In genomic region chr5:103629111-103629764, GRCm38 (mm10) we compare ENCODE assay signal across 8 mouse cellular contexts. TPM values are rescaled to one million over a fixed set of nuclear protein-coding genes. Genes with fewer than 3 reads are reported as not detected.
DNase-seq lines count a peak whose midpoint lies in the region; ATAC-seq lines count a peak whose summit lies in the region.

Gene Slc10a6, minus strand, starts transcription at chr5:103629403.

- WGBS in neural tube, embryonic 13.5 days, result 61% methylated on average over 17 of the region's 17 CpGs
- WGBS in heart, embryonic 16.5 days, result 31% methylated on average over 17 of the region's 17 CpGs

- no peaks in the 10 kb centered on the region for H3K9me3 ChIP-seq in neural tube, embryonic 13.5 days
- no peaks in the 10 kb centered on the region for H3K9me3 ChIP-seq in heart, embryonic 16.5 days (replicated peaks; ENCODE audit: control insufficient read depth, low read length)

- peaks cover 10% of the 10 kb centered on the region; the same call in 1 of the 2 replicates for H3K4me1 ChIP-seq in neural tube, embryonic 13.5 days (replicated peaks)
- peaks cover 28% of the 10 kb centered on the region for H3K4me1 ChIP-seq in heart, embryonic 16.5 days (ENCODE audit: control insufficient read depth, insufficient read depth, low read length)

- no peak within 1 kb of the TSS for H3K4me2 ChIP-seq in neural tube, embryonic 13.5 days
- H3K4me2 ChIP-seq in heart, embryonic 16.5 days (ENCODE audit: low read depth, low read length), result peak within 1 kb of the TSS; percentile 49

- H3K27me3 ChIP-seq in neural tube, embryonic 13.5 days, result no peaks in the 10 kb centered on the region
- no peaks in the 10 kb centered on the region for H3K27me3 ChIP-seq in heart, embryonic 16.5 days (ENCODE audit: control insufficient read depth, insufficient read depth, low read length)

- DNase-seq in neural tube, embryonic 10.5 days (ENCODE audit: extremely low spot score, low spot score), result no peak
- DNase-seq in fibroblast of lung, adult 2 months (ENCODE audit: low read depth), result peak; percentile 86
- DNase-seq in layer of hippocampus, adult 8-10 months (ENCODE audit: low spot score in 2 of 2), result peak; percentile 54 to 70
- peak; percentile 85 for DNase-seq in lung, postnatal 14 days
- DNase-seq in telencephalon, adult 2 months (ENCODE audit: low read depth, low spot score), result peak; percentile 65

- no peaks in the 10 kb centered on the region for H3K36me3 ChIP-seq in neural tube, embryonic 13.5 days
- H3K36me3 ChIP-seq in heart, embryonic 16.5 days (ENCODE audit: control insufficient read depth, insufficient read depth), result no peaks in the 10 kb centered on the region

- H3K4me3 ChIP-seq in neural tube, embryonic 13.5 days, result no peak within 1 kb of the TSS
- H3K4me3 ChIP-seq in heart, embryonic 16.5 days (ENCODE audit: low read length), result peak within 1 kb of the TSS; percentile 26

- ATAC-seq in neural tube, embryonic 13.5 days (ENCODE audit: low read depth), result peak; percentile 79; the same call in 1 of the 2 replicates
- ATAC-seq in heart, embryonic 16.5 days (replicated peaks; ENCODE audit: extremely low read depth, insufficient read depth, low FRiP score), result peak; percentile 96
- no peak for ATAC-seq in megakaryocyte progenitor cell, adult 5-6 weeks (replicated peaks; ENCODE audit: poor library complexity)

- no peak within 1 kb of the TSS for H3K9ac ChIP-seq in neural tube, embryonic 13.5 days
- peak within 1 kb of the TSS; percentile 30 for H3K9ac ChIP-seq in heart, embryonic 16.5 days (ENCODE audit: low read length)

- H3K27ac ChIP-seq in neural tube, embryonic 13.5 days (replicated peaks), result peak within 1 kb of the TSS; percentile 47
- peak within 1 kb of the TSS; percentile 91 for H3K27ac ChIP-seq in heart, embryonic 16.5 days (ENCODE audit: low read length)

RNA-seq across cellular contexts. Expression of gene Slc10a6, which starts in this region (rescaled TPM):
- polyA plus RNA-seq in neural tube, embryonic 13.5 days (2015; fragmentation: Nextera tagmentation; extraction: Ambion mirVana), result 0.73 and 0.87 TPM in 2 replicates
- 2.2 and 2.5 TPM in 2 replicates for polyA plus RNA-seq in heart, embryonic 16.5 days (2015; fragmentation: Nextera tagmentation; extraction: Ambion mirVana)
- under 1 TPM in 1 of 4 experiments, not detected in 3; 0.16 TPM for total RNA-seq in layer of hippocampus, adult 8-10 months (2022)
- total RNA-seq in megakaryocyte progenitor cell, adult 5-6 weeks (2015), result not detected in 2 replicates
- total RNA-seq in megakaryocyte progenitor cell, adult 5-6 weeks (2017), result not detected in 2 replicates

Comparison
In these comparisons a context has a peak if more than half of its experiments do, and no peak if none do; other contexts are left out.
1. Peak in ATAC-seq and H3K27ac ChIP-seq in neural tube, embryonic 13.5 days; RNA of the gene not detected or under 1 TPM.
2. Peak in DNase-seq in layer of hippocampus, adult 8-10 months; RNA of the gene not detected or under 1 TPM.